Mouse (Mus musculus) forebrain, embryonic 12.5 days (tissue): ENCODE measurements around the gene Rinl. TPM values are rescaled to one million over a fixed set of nuclear protein-coding genes. Genes with fewer than 3 reads are reported as not detected.

Source experiments
- ATAC-seq: fragments of 200-750 bp; cut with Nextera tagmentation; 2 replicates; pipeline ENCODE4 v1.8.0; 2017; ENCODE audit warnings: moderate TSS enrichment; ENCODE audit not compliant: low FRiP score
- H3K27ac ChIP-seq: fragments of 300-500 bp; sonication (generic); 2 replicates; pipeline ENCODE4 v1.5.1; 2016; ENCODE audit warnings: mild to moderate bottlenecking
- H3K27me3 ChIP-seq: fragments of 300-500 bp; sonication (generic); 2 replicates; pipeline ENCODE4 v1.6.1; 2016; ENCODE audit warnings: mild to moderate bottlenecking
- H3K36me3 ChIP-seq: fragments of 300-500 bp; sonication (generic); replicated peaks from 2 replicates; pipeline ENCODE4 v1.6.1; 2016; ENCODE audit warnings: mild to moderate bottlenecking
- H3K4me1 ChIP-seq: fragments of 300-500 bp; sonication (generic); 2 replicates; pipeline ENCODE4 v1.6.1; 2016
- H3K4me2 ChIP-seq: fragments of 300-500 bp; sonication (generic); 2 replicates; pipeline ENCODE4 v1.6.1; 2016; ENCODE audit warnings: mild to moderate bottlenecking, moderate library complexity
- H3K4me3 ChIP-seq: fragments of 300-500 bp; sonication (generic); replicated peaks from 2 replicates; pipeline ENCODE4 v1.5.1; 2016; ENCODE audit warnings: mild to moderate bottlenecking
- H3K9ac ChIP-seq: fragments of 300-500 bp; sonication (generic); 2 replicates; pipeline ENCODE4 v1.6.1; 2016; ENCODE audit warnings: mild to moderate bottlenecking
- H3K9me3 ChIP-seq: fragments of 300-500 bp; sonication (generic); 2 replicates; pipeline ENCODE4 v1.6.1; 2016
- WGBS: fragments of 180-500 bp; shearing (Covaris S2); methylation state at CpG from one replicate; pipeline ENCODE4 v1.1.7; 2016; 5-methylcytosine and 5-hydroxymethylcytosine counted together
- polyA plus RNA-seq: library from polyadenylated mRNA; unstranded; fragments of >200 nt; fragmentation: Nextera tagmentation; extraction: Ambion mirVana; gene quantifications from 2 replicates; pipeline ENCODE4 v1.2.1, GENCODE M21; 2016

Rinl gene
- polyA plus RNA-seq, 1 experiment from 2014 or later: 2.5 TPM

DNA sequence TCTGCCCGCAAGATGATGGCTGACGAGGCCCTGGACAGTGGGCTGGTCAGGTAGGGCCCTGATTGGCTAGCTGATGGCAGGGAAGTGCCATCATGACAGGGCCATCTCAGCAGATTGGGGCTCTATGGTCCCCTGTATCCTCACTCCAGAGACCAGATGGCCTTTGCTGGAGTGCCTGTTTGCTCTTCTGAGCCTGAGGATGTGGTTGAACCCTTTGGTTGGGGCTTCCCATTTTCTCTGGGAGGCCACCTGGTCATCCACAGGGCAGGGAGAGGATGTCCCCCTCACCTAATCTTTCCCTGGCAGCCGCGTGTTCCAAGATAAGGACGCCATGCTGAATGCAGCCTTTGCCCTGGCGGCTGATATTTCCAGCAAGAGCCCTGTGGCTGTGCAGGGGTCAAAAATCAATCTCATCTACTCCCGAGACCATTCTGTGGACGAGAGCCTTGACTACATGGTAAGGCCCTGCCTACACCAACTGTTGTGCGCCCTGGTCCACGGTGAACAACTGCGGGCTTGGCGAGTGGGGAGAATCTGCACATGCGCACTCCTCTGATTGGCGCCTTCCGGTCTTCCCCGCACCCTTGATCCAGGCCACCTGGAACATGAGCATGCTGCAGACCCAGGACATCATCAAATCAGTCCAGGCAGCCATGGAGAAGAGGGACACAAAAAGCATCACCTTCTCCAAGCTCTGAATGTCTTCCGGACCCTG lies 42.8 kb downstream of the Rinl start:
- H3K9ac ChIP-seq: no peak overlapping the region
- H3K27me3 ChIP-seq: no peaks in the 10 kb centered on the region
- H3K4me1 ChIP-seq: no peaks in the 10 kb centered on the region
- ATAC-seq: no peak
- 94% methylated on average over 17 of the region's 17 CpGs for WGBS
- no peak overlapping the region for H3K4me2 ChIP-seq
- H3K27ac ChIP-seq: no peak overlapping the region
- H3K4me3 ChIP-seq: no peak overlapping the region
- peaks cover 26% of the 10 kb centered on the region for H3K36me3 ChIP-seq
- no peaks in the 10 kb centered on the region for H3K9me3 ChIP-seq

GRCm38 (mm10) chr7:28832137-28832536 lies 43.4 kb downstream of the Rinl start:
- Histone ChIP-seq H3K4me3 (no peak overlapping the region), H3K9me3 (no peaks in the 10 kb centered on the region), H3K36me3 (peaks cover 26% of the 10 kb centered on the region), H3K4me1 (no peaks in the 10 kb centered on the region), H3K4me2 (no peak overlapping the region), H3K9ac (no peak overlapping the region), H3K27ac (no peak overlapping the region), H3K27me3 (no peaks in the 10 kb centered on the region)
- no peak for ATAC-seq
- WGBS: 83% methylated on average over 6 of the region's 6 CpGs

GRCm38 (mm10) chr7:28833723-28834347 lies 45.1 kb downstream of the Rinl start, which contains the start of gene Lgals4:
Gene Lgals4 (plus strand): TSS chr7:28833854.
- no peak within 1 kb of the TSS for H3K9ac ChIP-seq
- H3K27ac ChIP-seq: no peak within 1 kb of the TSS
- H3K36me3 ChIP-seq: peaks cover 26% of the 10 kb centered on the region
- whole genome bisulfite sequencing: 85% methylated on average over 6 of the region's 6 CpGs
- no peaks in the 10 kb centered on the region for H3K27me3 ChIP-seq
- ATAC-seq: no peak
- no peak within 1 kb of the TSS for H3K4me2 ChIP-seq
- no peaks in the 10 kb centered on the region for H3K4me1 ChIP-seq
- no peak within 1 kb of the TSS for H3K4me3 ChIP-seq
- H3K9me3 ChIP-seq: no peaks in the 10 kb centered on the region

- Histone ChIP-seq H3K4me3 (no peak overlapping the region), H3K36me3 (peaks cover 2% of the 10 kb centered on the region; the same call in 1 of the 2 replicates), H3K27ac (no peak overlapping the region), H3K4me2 (no peak overlapping the region), H3K9me3 (no peaks in the 10 kb centered on the region), H3K27me3 (no peaks in the 10 kb centered on the region), H3K4me1 (no peaks in the 10 kb centered on the region), H3K9ac (no peak overlapping the region)
- 84% methylated on average over 5 of the region's 5 CpGs for WGBS
- no peak for ATAC-seq
These were observed 48.2 kb downstream of the Rinl start for GRCm38 (mm10) chr7:28836936-28837335.

DNA sequence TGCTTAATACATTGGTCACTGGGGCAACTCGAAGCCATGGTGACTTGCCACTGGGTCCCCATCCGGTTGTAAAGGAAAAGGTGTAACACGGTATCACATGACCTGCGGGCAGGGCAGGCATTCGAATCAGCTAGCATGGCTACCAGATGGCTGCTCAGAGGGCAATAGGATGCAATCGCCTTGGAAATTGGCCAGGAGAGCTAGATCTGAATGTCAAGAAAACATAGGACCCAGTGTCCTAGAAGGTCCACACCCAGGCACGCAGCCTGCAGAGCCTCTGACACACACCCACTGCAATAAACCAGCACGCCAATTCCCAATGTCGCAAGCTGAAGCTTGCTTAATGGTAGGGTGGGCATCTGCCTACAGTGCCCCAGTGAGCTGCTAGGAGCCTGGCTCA lies 49.6 kb downstream of the Rinl start:
- Histone ChIP-seq H3K9me3 (no peaks in the 10 kb centered on the region), H3K27ac (no peak overlapping the region), H3K27me3 (no peaks in the 10 kb centered on the region), H3K4me2 (no peak overlapping the region), H3K4me1 (no peaks in the 10 kb centered on the region), H3K4me3 (no peak overlapping the region), H3K9ac (no peak overlapping the region), H3K36me3 (no peaks in the 10 kb centered on the region)
- ATAC-seq: no peak
- whole genome bisulfite sequencing: 89% methylated on average over 9 of the region's 9 CpGs

GRCm38 (mm10) chr7:28847273-28847672 lies 58.5 kb downstream of the Rinl start:
- no peak for ATAC-seq
- Histone ChIP-seq H3K27me3 (no peaks in the 10 kb centered on the region), H3K4me2 (no peak overlapping the region), H3K9ac (no peak overlapping the region), H3K4me1 (no peaks in the 10 kb centered on the region), H3K27ac (no peak overlapping the region), H3K4me3 (no peak overlapping the region), H3K36me3 (no peaks in the 10 kb centered on the region), H3K9me3 (0 out of 2 replicates have a peak, but pooled peaks cover 3% of the 10 kb centered on the region)
- WGBS: 88% methylated on average over 1 of the region's 1 CpGs

Other genes with a start within 250 kb of the Rinl start
- not detected in 2 replicates for gene Sycn, start 248.1 kb upstream of the Rinl start, polyA plus RNA-seq
- not detected in 2 replicates for gene Nccrp1, start 241.7 kb upstream of the Rinl start, polyA plus RNA-seq
- 35.6 and 37.6 TPM in 2 replicates for gene Samd4b, start 190.8 kb upstream of the Rinl start, polyA plus RNA-seq
- 41.0 and 43.9 TPM in 2 replicates for gene Pak4, start 190.8 kb upstream of the Rinl start, polyA plus RNA-seq
- gene Acp7, start 157.6 kb upstream of the Rinl start, polyA plus RNA-seq: not detected in 2 replicates
- gene Fbxo27, start 96.1 kb upstream of the Rinl start, polyA plus RNA-seq: 4.0 and 4.2 TPM in 2 replicates
- 7.3 and 8.0 TPM in 2 replicates for gene Fbxo17, start 72.2 kb upstream of the Rinl start, polyA plus RNA-seq
- gene Mrps12, start 47.1 kb upstream of the Rinl start, polyA plus RNA-seq: 118 and 131 TPM in 2 replicates
- gene Sars2, start 47.0 kb upstream of the Rinl start, polyA plus RNA-seq: 27.9 and 28.9 TPM in 2 replicates
- gene Ccer2, start 32.8 kb upstream of the Rinl start, polyA plus RNA-seq: not detected in 2 replicates
- 68.3 and 77.4 TPM in 2 replicates for gene Sirt2, start 22.2 kb upstream of the Rinl start, polyA plus RNA-seq
- gene Nfkbib, start 21.5 kb upstream of the Rinl start, polyA plus RNA-seq: 42.7 and 42.9 TPM in 2 replicates
- 267 and 357 TPM in 2 replicates for gene Hnrnpl, start 19.6 kb downstream of the Rinl start, polyA plus RNA-seq
- 63.9 and 64.2 TPM in 2 replicates for gene Ech1, start 36.2 kb downstream of the Rinl start, polyA plus RNA-seq
- 1.7 and 2.8 TPM in 2 replicates for gene Lgals4, start 44.9 kb downstream of the Rinl start, polyA plus RNA-seq
- gene Lgals7, start 74.9 kb downstream of the Rinl start, polyA plus RNA-seq: 1.1 and 1.9 TPM in 2 replicates
- gene Capn12, start 92.5 kb downstream of the Rinl start, polyA plus RNA-seq: 0.24 and 0.57 TPM in 2 replicates
- gene Actn4, start 173.4 kb downstream of the Rinl start, polyA plus RNA-seq: 159 and 171 TPM in 2 replicates
- 314 and 342 TPM in 2 replicates for gene Eif3k, start 192.9 kb downstream of the Rinl start, polyA plus RNA-seq
- gene Map4k1, start 193.1 kb downstream of the Rinl start, polyA plus RNA-seq: 5.0 and 5.7 TPM in 2 replicates